Mouse (Mus musculus) embryonic fibroblast, embryonic 13.5 days (primary cell): ENCODE measurements around the gene Kirrel3.

Source experiments
- CTCF ChIP-seq: IDR thresholded peaks from 2 replicates; pipeline ENCODE4 v1.5.1; 2011; ENCODE audit warnings: mild to moderate bottlenecking, control low read depth, low read length, moderate library complexity, borderline replicate concordance; ENCODE audit not compliant: insufficient read depth
- POLR2A ChIP-seq: IDR thresholded peaks from 2 replicates; pipeline ENCODE4 v1.6.1; 2011; ENCODE audit warnings: low read depth, mild to moderate bottlenecking, control low read depth, low read length, moderate library complexity

DNA sequence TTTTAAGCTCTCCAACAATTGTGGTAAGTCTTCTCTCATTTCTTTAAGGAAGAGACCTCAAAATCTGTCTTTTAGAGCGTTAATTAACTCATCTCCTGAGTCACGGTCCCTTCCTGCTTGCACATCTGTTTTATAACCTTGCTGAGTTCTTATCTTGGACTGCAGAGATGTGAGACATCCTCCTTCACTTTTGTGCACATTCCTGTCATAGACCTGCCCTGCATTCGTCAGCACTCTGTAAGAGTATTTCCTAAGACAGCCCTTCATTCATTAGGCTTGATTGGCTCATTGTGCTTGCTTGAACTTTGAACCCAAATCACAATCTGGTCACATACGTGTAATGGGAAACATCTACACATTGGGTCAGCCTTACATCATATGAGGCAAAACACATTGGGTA, 114.6 kb downstream of the Kirrel3 start:
- TF ChIP-seq CTCF: no peak
- TF ChIP-seq POLR2A: no peak
